Mouse (Mus musculus) stomach, postnatal 0 days (tissue): ENCODE results near the gene Tspan2. TPM values are rescaled to one million over a fixed set of nuclear protein-coding genes. Genes with fewer than 3 reads are reported as not detected.

Experiments
- ATAC-seq: fragments of 200-750 bp; cut with Nextera tagmentation; 2 replicates; pipeline ENCODE4 v1.8.0; 2017; ENCODE audit not compliant: low FRiP score, low TSS enrichment
- DNase-seq: peaks from one replicate; pipeline ENCODE4 v3.0.0-alpha.2; 2016; ENCODE audit warnings: low spot score
- H3K27ac ChIP-seq: fragments of 300-500 bp; sonication (generic); replicated peaks from 2 replicates; pipeline ENCODE4 v1.5.1; 2014; ENCODE audit warnings: mild to moderate bottlenecking, control low read depth
- H3K27me3 ChIP-seq: fragments of 300-500 bp; sonication (generic); 2 replicates; pipeline ENCODE4 v1.6.1; 2014; ENCODE audit warnings: low read length; ENCODE audit not compliant: control insufficient read depth, insufficient read depth
- H3K36me3 ChIP-seq: fragments of 300-500 bp; sonication (generic); 2 replicates; pipeline ENCODE4 v1.6.1; 2014; ENCODE audit warnings: low read length, mixed read lengths; ENCODE audit not compliant: control insufficient read depth, insufficient read depth
- H3K4me1 ChIP-seq: fragments of 300-500 bp; sonication (generic); replicated peaks from 2 replicates; pipeline ENCODE4 v1.6.1; 2014; ENCODE audit warnings: antibody characterized with exemption; ENCODE audit not compliant: control insufficient read depth, insufficient read depth
- H3K4me2 ChIP-seq: fragments of 300-500 bp; sonication (generic); replicated peaks from 2 replicates; pipeline ENCODE4 v1.6.1; 2014; ENCODE audit warnings: low read depth, mild to moderate bottlenecking, control low read depth, moderate library complexity
- H3K4me3 ChIP-seq: fragments of 300-500 bp; sonication (generic); 2 replicates; pipeline ENCODE4 v1.5.1; 2014; ENCODE audit warnings: low read depth, low read length, control low read depth
- H3K9ac ChIP-seq: fragments of 300-500 bp; sonication (generic); 2 replicates; pipeline ENCODE4 v1.6.1; 2014; ENCODE audit warnings: mild to moderate bottlenecking, low read length, control low read depth, mixed read lengths
- H3K9me3 ChIP-seq: fragments of 300-500 bp; sonication (generic); 2 replicates; pipeline ENCODE4 v1.6.1; 2016; ENCODE audit warnings: low read length; ENCODE audit not compliant: control insufficient read depth
- CTCF ChIP-seq: IDR thresholded peaks from 2 replicates; pipeline ENCODE4 v1.5.1; 2016; ENCODE audit warnings: antibody characterized with exemption, low read depth, mild to moderate bottlenecking, moderate library complexity
- EP300 ChIP-seq: optimal IDR thresholded peaks from 2 replicates; pipeline ENCODE3; 2016; ENCODE audit warnings: antibody characterized with exemption
- WGBS: fragments of 180-500 bp; shearing (Covaris S2); extraction: QIAGEN DNeasy Blood & Tissue Kit; methylation state at CpG from one replicate; pipeline ENCODE4 v1.1.7; 2014; 5-methylcytosine and 5-hydroxymethylcytosine counted together
- polyA plus RNA-seq: library from polyadenylated mRNA; unstranded; fragments of >200 nt; fragmentation: Nextera tagmentation; extraction: Ambion mirVana; gene quantifications from 2 replicates; pipeline ENCODE4 v1.2.1, GENCODE M21; 2015

Gene Tspan2
- polyA plus RNA-seq, result 20.7 and 21.3 TPM in 2 replicates

DNA sequence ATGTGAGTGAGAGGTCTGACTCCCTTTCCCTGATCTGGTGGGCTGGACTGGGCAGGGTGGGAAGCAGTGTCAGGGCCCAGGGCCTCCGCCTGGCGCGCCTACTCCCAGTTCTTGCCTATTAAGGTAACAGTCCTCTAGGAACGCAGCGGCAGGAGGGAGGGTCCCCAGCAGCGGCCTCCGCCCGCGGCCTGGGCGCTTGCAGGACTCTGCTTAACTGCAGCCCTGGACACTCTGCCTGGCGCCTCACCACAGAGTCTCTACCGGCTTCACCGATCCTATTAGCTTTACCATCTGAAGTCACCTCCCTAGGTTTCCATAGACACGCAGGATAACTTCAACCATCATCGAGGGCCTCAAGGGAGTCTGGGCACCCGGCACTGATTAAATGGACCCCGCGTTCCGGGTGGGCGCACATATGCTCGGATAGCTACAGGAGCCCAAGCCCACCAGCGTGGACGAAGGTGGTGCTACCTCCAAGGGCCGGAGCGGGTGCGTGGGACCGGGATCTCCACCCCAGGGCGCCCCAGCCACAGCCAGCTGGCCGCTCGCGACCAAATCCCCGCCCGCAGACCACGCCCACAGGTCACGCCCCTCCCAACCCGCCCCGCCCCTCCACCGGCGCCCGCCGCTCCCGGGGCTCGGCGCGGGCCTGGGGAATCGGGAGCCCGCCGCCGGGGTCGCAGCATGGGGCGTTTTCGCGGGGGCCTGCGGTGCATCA, at the start of gene Tspan2:
TSS of gene Tspan2 (plus strand) at position 217 of the 718 bp plus-strand sequence.
- ATAC-seq (peak; percentile 83), DNase-seq (peak; percentile 87)
- H3K4me1 ChIP-seq, result no peaks in the 10 kb centered on the region; the same call in 1 of the 2 replicates
- H3K4me3 ChIP-seq, result peak within 1 kb of the TSS; percentile 73
- peak within 1 kb of the TSS; percentile 88 for H3K4me2 ChIP-seq
- H3K9ac ChIP-seq, result peak within 1 kb of the TSS; percentile 77
- 2% methylated on average over 50 of the region's 54 CpGs for WGBS
- TF ChIP-seq EP300 (no peak), CTCF (0 out of 2 replicates have a peak, but pooled peaks have one; percentile 5)
- H3K27ac ChIP-seq, result peak within 1 kb of the TSS; percentile 92
- no peaks in the 10 kb centered on the region for H3K9me3 ChIP-seq
- H3K36me3 ChIP-seq, result no peaks in the 10 kb centered on the region
- no peaks in the 10 kb centered on the region for H3K27me3 ChIP-seq

DNA sequence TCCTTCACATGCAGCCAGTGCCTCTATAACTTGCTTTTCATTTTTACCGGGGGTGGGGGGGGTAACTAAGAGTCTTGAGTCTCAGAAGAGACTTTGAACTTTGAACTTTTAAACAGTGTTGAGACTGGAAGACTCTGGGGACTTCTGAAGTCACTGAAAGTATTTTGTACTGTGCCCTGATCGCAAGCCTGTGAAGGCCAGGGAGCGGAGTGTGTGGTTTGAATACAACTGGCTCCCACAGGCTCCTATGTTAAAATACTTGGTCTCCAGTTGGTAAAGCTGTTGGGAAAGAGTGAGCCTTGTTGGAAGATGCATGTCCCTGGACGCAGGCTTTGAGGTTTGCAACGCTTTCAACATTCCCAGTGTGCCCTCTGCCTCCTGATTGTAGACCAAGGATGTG, 47.5 kb upstream of the Tspan2 start:
- no peak overlapping the region for H3K27ac ChIP-seq
- H3K4me1 ChIP-seq, result no peaks in the 10 kb centered on the region
- H3K27me3 ChIP-seq, result no peaks in the 10 kb centered on the region
- 84% methylated on average over 5 of the region's 5 CpGs for WGBS
- no peaks in the 10 kb centered on the region for H3K9me3 ChIP-seq
- no peak for TF ChIP-seq CTCF
- no peak for TF ChIP-seq EP300
- no peak overlapping the region for H3K9ac ChIP-seq
- no peaks in the 10 kb centered on the region for H3K36me3 ChIP-seq
- no peak for ATAC-seq
- no peak overlapping the region for H3K4me2 ChIP-seq
- DNase-seq, result no peak
- no peak overlapping the region for H3K4me3 ChIP-seq

DNA sequence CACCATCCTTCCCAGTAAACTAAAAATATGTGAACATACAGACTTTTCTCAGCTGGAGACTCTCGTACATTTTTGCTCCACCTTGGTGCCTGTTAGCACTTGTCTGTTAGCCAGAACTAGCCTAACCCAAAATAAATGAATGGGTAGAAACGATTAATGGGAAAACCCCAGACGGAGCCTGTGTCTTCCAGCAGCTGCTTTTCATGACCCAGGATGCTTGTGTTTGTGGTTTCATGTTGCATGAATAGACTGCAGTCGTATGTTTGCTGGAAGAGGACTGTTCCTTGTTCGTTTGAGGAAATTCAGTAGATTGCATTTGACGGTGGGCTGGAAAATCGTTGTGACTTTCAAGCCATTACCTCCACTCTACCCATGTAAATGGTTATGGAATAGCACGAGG, 46.5 kb upstream of the Tspan2 start:
- H3K27ac ChIP-seq, result no peak overlapping the region
- DNase-seq, result no peak
- H3K4me1 ChIP-seq, result no peaks in the 10 kb centered on the region
- no peak for ATAC-seq
- H3K4me3 ChIP-seq, result no peak overlapping the region
- no peaks in the 10 kb centered on the region for H3K27me3 ChIP-seq
- no peak overlapping the region for H3K4me2 ChIP-seq
- no peak overlapping the region for H3K9ac ChIP-seq
- no peaks in the 10 kb centered on the region for H3K9me3 ChIP-seq
- TF ChIP-seq CTCF (no peak), EP300 (no peak)
- WGBS, result 43% methylated on average over 8 of the region's 8 CpGs
- no peaks in the 10 kb centered on the region for H3K36me3 ChIP-seq

DNA sequence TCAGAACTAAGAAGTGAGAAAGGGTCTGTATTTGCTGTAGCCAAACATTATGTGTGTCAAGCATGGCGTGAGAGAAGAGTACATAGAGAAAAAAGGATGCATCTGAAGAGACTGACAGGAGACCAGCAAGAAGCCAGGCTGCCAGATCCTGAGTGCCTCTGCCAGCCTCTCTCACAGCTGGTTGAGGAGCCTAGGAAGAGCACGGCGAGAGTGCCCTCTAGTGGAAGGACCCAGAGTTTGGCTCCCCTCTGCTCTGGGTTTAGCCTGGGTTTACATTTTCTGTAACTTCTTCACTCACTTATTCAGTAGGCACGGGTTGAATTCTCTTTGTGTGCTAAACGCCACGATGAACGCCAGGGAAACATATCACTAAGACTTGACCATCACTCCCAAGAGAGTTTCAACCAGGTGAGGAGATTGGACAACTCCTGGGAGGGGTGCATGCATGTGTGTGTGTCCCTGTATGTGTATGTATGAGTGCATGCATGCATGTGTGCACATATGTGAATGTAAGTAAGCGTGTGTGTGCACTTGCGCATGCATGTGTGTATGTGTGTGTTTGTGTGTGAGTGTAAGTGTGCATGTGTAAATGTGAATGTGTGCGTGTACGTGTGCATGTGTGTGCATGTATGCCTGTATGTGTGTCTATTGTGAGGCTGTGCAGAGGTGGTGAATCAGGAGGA, 42.4 kb upstream of the Tspan2 start:
- no peak overlapping the region for H3K4me3 ChIP-seq
- no peak overlapping the region for H3K4me2 ChIP-seq
- H3K4me1 ChIP-seq, result no peaks in the 10 kb centered on the region
- ATAC-seq, result peak; percentile 74
- H3K36me3 ChIP-seq, result no peaks in the 10 kb centered on the region
- no peaks in the 10 kb centered on the region for H3K27me3 ChIP-seq
- WGBS, result 39% methylated on average over 11 of the region's 11 CpGs
- DNase-seq, result peak; percentile 76
- no peak overlapping the region for H3K9ac ChIP-seq
- no peaks in the 10 kb centered on the region for H3K9me3 ChIP-seq
- no peak overlapping the region for H3K27ac ChIP-seq
- TF ChIP-seq EP300, result no peak
- peak; percentile 95 for TF ChIP-seq CTCF

DNA sequence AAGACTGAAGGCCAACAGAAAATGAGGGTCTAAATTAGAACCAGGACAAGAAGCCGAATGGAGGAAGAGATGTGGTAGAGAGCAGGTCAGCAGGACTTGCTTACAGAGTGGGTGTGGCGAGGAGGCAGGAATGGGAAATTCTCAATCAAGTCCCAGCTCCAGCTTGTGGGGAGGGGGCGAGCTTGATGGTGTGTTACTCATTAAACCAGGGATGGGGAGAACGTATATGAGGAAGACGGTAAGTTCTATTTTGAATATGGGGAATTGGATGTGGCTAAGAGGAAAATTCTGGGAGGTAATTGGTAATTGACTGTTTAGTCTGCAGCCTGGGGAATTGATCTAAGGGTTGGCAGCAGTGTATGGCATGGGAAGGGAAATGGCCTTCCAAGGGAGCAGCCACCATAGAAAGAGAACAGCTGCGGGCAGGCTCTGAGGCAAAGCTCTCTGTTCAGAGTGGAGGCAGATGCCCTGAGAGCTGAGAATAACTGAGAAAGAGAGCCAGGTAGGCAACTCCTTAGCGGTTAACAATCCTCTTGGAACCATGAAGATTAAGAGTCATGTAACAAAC, 41.5 kb upstream of the Tspan2 start:
- Histone ChIP-seq H3K27ac (no peak overlapping the region), H3K4me2 (no peak overlapping the region), H3K4me1 (no peaks in the 10 kb centered on the region), H3K4me3 (no peak overlapping the region), H3K9me3 (no peaks in the 10 kb centered on the region), H3K9ac (no peak overlapping the region), H3K36me3 (no peaks in the 10 kb centered on the region), H3K27me3 (no peaks in the 10 kb centered on the region)
- DNase-seq (no peak), ATAC-seq (no peak)
- TF ChIP-seq EP300, result no peak
- no peak for TF ChIP-seq CTCF
- 72% methylated on average over 7 of the region's 7 CpGs for WGBS
